Mouse (Mus musculus) heart, adult 2 months (tissue): ENCODE results near the gene Gatb. TPM values are rescaled to one million over a fixed set of nuclear protein-coding genes. Genes with fewer than 3 reads are reported as not detected.

ENCODE experiments used
- DNase-seq, 2 experiments: peaks; one replicate each; pipeline ENCODE4 v3.0.0; 2021
- H3K27ac ChIP-seq: fragments of 200-600 bp; 2 replicates; pipeline ENCODE4 v1.8.1; 2022
- H3K27me3 ChIP-seq: fragments of 200-500 bp; 2 replicates; pipeline ENCODE4 v1.6.1; 2012; ENCODE audit warnings: mild to moderate bottlenecking, low read length, inconsistent platforms, mixed read lengths; ENCODE audit not compliant: control insufficient read depth, insufficient read depth
- H3K36me3 ChIP-seq: fragments of 200-500 bp; 2 replicates; pipeline ENCODE4 v1.6.1; 2012; ENCODE audit warnings: low read length, inconsistent platforms; ENCODE audit not compliant: control insufficient read depth, insufficient read depth
- H3K4me1 ChIP-seq: fragments of 200-500 bp; 2 replicates; pipeline ENCODE4 v1.6.1; 2011; ENCODE audit warnings: low read length; ENCODE audit not compliant: control insufficient read depth, insufficient read depth
- H3K4me3 ChIP-seq: fragments of 200-600 bp; 2 replicates; pipeline ENCODE4 v1.8.1; 2022
- H3K79me2 ChIP-seq: fragments of 200-500 bp; replicated peaks from 2 replicates; pipeline ENCODE4 v1.6.1; 2012; ENCODE audit warnings: mild to moderate bottlenecking, inconsistent platforms, low read length, moderate library complexity, mixed read lengths; ENCODE audit not compliant: control insufficient read depth, insufficient read depth
- H3K9ac ChIP-seq: fragments of 200-500 bp; 2 replicates; pipeline ENCODE4 v1.6.1; 2012; ENCODE audit warnings: low read depth, mild to moderate bottlenecking, control low read depth, inconsistent platforms, low read length, mixed read lengths
- CTCF ChIP-seq: fragments of 200-600 bp; IDR thresholded peaks from 2 replicates; pipeline ENCODE4 v1.8.1; 2022; ENCODE audit warnings: antibody characterized with exemption, mild to moderate bottlenecking, moderate library complexity
- EP300 ChIP-seq: fragments of 200-500 bp; IDR thresholded peaks from 2 replicates; pipeline ENCODE4 v1.6.1; 2011; ENCODE audit warnings: low read depth, low read length, control low read depth; ENCODE audit not compliant: insufficient read depth
- POLR2A ChIP-seq: fragments of 200-500 bp; IDR thresholded peaks from 2 replicates; pipeline ENCODE4 v1.6.1; 2011; ENCODE audit warnings: mild to moderate bottlenecking, low read depth, low read length, control low read depth; ENCODE audit not compliant: insufficient read depth
- WGBS: fragments of 180-500 bp; shearing (Covaris S2); methylation state at CpG from one replicate; pipeline ENCODE4 v1.1.7; 2018; 5-methylcytosine and 5-hydroxymethylcytosine counted together
- intact Hi-C: fragments of 180-260 bp; cut with DNase I; formaldehyde crosslinking; loops from one replicate; pipeline ENCODE4 v1.15.1; 2025
- long read RNA-seq: library from polyadenylated mRNA; stranded (forward); transcript quantifications from one replicate; pipeline ENCODE4 v2.0.0, GENCODE M21; 2021
- polyA plus RNA-seq: library from polyadenylated mRNA; depleted of rRNA; stranded (reverse); fragments of >200 nt; gene quantifications from 2 replicates; pipeline ENCODE4 v1.2.3, GENCODE M21; 2012; rRNA removed
- total RNA-seq, 2 experiments: library from RNA; stranded (reverse); gene quantifications; 2 replicates each; pipeline ENCODE4 v1.2.3; 2021

The Gatb gene
- total RNA-seq = 10 to 100 TPM; 45.6 to 49.7 TPM
- polyA plus RNA-seq = 22.0 and 40.1 TPM in 2 replicates
- long read RNA-seq, transcript Gatb-204 (13 exons, 3,469 nt) = major isoform, 77 of 88 reads
- long read RNA-seq, partial matches to known transcripts = 1 of 88 reads
- long read RNA-seq, other reads (novel, unspliced or antisense) = 10 of 88 reads

- 2% methylated on average over 41 of the region's 41 CpGs for WGBS
- Histone ChIP-seq H3K4me3 (peak within 1 kb of the TSS; percentile 81), H3K79me2 (no peaks in the 10 kb centered on the region), H3K4me1 (peaks cover 1% of the 10 kb centered on the region), H3K27me3 (no peaks in the 10 kb centered on the region), H3K27ac (peak within 1 kb of the TSS; percentile 96), H3K36me3 (peaks cover 2% of the 10 kb centered on the region), H3K9ac (peak within 1 kb of the TSS; percentile 77)
- intact Hi-C loops = loop anchor here (2.0 to 10.0 kb wide), 3 partner anchors 348 to 989 kb away; partner anchors contain the start of genes Arfip1 and Rps3a1
- peak; percentile 98 to 99 for DNase-seq
- TF ChIP-seq POLR2A (peak; percentile 91), EP300 (peak; percentile 80), CTCF (peak; percentile 90)
These were observed at the start of gene Gatb for GRCm38 (mm10) chr3:85573864-85574830. Gene Gatb (plus strand): TSS chr3:85574119.

DNA sequence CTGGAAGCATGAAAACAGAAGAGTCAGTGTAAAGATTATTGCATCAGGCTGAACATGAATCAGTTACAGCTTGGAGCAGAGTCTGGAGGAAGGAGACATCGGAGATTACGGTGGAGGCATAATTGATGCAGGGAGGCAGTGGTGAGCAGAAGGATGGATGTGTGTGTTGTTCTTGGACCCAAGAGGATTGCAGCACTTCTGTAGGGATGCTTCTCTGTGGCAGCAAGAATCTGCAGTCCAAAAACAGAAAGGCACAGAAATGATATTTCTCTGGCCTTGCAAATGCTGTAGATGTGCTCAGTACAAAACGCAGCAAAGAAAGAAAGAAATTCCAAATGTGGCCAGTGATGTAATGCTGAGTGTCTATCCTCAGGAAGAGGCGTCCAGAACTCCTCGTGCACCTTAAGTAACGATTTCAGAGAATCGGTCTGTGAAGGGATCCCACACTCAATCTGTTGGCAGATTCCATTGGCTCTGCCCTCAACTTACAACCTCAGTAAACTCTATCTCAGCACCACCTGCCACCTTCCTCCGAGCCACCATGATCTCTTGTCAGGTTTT is 43.2 kb upstream of the Gatb start:
- Histone ChIP-seq H3K4me1 (peaks cover 2% of the 10 kb centered on the region), H3K36me3 (no peaks in the 10 kb centered on the region; the same call in 1 of the 2 replicates), H3K4me3 (no peak overlapping the region), H3K27me3 (no peaks in the 10 kb centered on the region), H3K9ac (no peak overlapping the region), H3K79me2 (no peaks in the 10 kb centered on the region), H3K27ac (no peak overlapping the region)
- DNase-seq = no peak
- TF ChIP-seq POLR2A (no peak), EP300 (no peak)
- intact Hi-C loops = no loop called here
- WGBS = 75% methylated on average over 8 of the region's 8 CpGs

DNA sequence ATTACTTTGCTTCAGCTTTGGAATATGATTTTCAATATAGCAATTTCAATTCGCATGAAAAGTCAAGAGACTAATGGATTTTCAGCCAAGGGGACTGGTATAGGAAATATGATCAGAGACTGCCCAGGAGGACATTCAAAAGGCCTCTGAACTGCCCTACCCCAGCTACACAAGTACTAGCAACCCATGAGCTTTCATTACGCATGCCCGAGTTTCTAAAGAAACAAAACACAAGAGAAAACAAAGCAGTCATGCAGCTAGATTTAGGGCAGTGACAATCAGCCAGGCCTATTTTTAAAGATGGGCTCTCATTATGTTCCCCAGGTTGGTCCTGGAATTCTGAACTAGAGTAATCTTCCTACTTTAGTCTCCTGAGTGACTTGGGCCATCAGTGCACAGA is 41.5 kb upstream of the Gatb start:
- H3K36me3 ChIP-seq = no peaks in the 10 kb centered on the region; the same call in 1 of the 2 replicates
- 67% methylated on average over 3 of the region's 3 CpGs for WGBS
- no peaks in the 10 kb centered on the region for H3K79me2 ChIP-seq
- H3K27ac ChIP-seq = peak overlapping the region; percentile 81
- no peaks in the 10 kb centered on the region for H3K27me3 ChIP-seq
- intact Hi-C loops = no loop called here
- H3K4me3 ChIP-seq = no peak overlapping the region
- H3K9ac ChIP-seq = no peak overlapping the region
- DNase-seq = no peak
- TF ChIP-seq POLR2A = 0 out of 2 replicates have a peak, but pooled peaks have one; percentile 27
- no peak for TF ChIP-seq EP300
- no peak for TF ChIP-seq CTCF
- peaks cover 2% of the 10 kb centered on the region for H3K4me1 ChIP-seq

DNA sequence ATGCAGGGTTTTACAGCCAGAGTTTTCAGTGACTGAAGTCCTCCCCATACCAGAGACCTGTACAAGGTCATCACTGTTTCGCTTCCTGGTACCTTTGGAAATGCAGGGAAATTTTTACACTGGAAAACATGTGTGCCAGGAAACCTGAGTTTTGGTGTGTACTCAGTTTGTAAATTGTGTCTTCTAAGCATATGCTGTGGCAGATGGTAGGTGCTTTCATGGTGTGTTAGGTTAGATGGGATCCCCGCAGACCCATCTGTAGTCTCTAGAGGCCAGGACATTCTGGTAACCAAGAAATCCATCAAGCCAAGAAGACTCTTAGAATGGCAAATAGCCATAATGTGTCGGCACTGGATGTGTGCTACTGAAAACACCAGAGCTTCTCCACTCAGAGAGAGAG is 38.9 kb upstream of the Gatb start:
- no peaks in the 10 kb centered on the region for H3K27me3 ChIP-seq
- H3K4me1 ChIP-seq = peaks cover 2% of the 10 kb centered on the region
- no peak for DNase-seq
- H3K79me2 ChIP-seq = no peaks in the 10 kb centered on the region
- H3K36me3 ChIP-seq = no peaks in the 10 kb centered on the region; the same call in 1 of the 2 replicates
- 77% methylated on average over 3 of the region's 3 CpGs for WGBS
- no peak overlapping the region for H3K9ac ChIP-seq
- H3K4me3 ChIP-seq = no peak overlapping the region
- no peak overlapping the region for H3K27ac ChIP-seq
- TF ChIP-seq POLR2A (no peak), EP300 (no peak), CTCF (no peak)
- intact Hi-C loops = no loop called here

DNA sequence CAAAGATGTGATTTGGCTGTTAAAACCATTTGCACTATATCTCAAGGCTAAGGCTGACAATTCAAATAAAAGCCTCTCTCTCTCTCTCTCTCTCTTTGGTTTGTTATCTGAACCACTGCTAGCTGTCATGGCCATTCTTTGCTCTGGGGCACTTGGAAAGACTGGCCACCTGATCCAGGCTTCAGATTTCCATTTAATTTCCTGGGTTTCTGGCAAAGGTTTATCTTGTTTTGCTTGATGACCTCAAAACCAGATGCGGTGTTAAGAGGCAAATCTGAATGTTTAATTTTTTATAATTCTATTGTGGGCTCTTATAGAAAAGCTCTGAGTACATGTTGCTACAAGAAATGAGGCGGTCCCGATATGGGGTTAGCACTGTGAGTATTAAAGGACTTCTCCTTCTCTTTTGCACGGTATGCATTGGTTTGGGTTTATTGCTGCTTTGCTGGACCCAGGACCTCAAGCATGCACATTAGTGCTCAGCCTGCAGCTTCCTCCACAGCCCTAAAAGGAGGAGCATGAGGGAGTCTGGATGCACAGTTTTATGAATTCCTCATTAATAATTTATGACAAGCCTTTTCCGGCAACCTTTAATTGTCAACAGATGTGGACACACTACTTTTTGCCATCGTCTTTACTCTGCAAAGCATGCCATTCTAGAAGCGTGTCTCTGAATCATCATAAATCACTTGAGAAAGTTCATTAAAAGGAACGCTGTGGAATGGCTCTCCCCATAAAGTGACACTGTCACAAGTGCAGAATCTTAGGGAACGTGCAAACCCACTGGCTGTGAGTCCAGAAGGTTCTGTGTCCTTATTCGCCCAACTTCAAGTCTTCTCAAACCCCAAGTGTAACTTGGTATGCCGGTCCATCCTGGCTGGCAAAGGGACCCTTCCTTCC is 38.0 kb upstream of the Gatb start:
- H3K27me3 ChIP-seq = no peaks in the 10 kb centered on the region
- intact Hi-C loops = no loop called here
- H3K79me2 ChIP-seq = no peaks in the 10 kb centered on the region
- no peak overlapping the region for H3K27ac ChIP-seq
- TF ChIP-seq POLR2A = no peak
- 88% methylated on average over 11 of the region's 11 CpGs for WGBS
- H3K4me1 ChIP-seq = peaks cover 2% of the 10 kb centered on the region
- no peak for DNase-seq
- no peak overlapping the region for H3K9ac ChIP-seq
- no peaks in the 10 kb centered on the region; the same call in 1 of the 2 replicates for H3K36me3 ChIP-seq
- H3K4me3 ChIP-seq = no peak overlapping the region
